1 mouse cellular context compared by ENCODE assay signal in the genomic region with DNA sequence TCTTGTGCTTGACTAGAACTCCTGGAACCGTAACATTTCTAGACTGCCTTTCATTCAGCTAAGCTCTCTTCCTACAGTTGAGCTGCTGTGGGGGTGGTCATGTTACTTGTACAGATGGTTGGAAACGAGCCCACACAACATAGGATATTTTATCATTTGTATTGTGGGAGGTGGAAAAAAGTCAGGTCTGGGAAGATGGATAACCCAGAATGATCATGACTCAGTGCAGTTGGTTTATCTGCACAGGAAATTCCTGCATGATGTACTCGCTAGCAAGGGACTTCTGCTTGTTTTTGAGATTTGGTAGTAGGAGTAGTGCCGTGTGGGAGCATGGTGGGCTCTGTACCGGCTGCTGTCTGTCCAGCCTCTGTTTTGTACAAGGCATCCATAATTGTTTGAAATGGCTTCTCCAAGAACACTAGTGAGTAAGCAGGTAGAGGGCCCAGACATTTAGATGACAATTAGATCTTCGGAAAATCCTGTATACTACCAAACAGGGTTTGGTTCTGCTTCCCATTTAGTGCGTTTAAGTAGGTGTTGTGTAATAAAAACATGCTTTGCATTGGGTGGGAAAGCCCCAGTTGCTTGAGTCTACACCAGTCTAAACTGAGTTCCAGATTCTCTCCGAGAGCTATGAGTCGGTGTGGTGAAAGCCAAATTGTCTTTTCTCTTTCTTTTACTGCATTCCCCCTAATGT.
TF ChIP-seq lines count a peak whose summit lies in the region.

No protein-coding gene starts in this region.

TF ChIP-seq in MEL, 35 proteins besides CTCF, POLR2A, EP300 and RAD21 (continued from another document):
- TF ChIP-seq POLR2AphosphoS5 (IDR thresholded peaks at IDR 0.05; ENCODE audit: borderline replicate concordance, low read depth, low read length) (no peak), SMC3 (IDR thresholded peaks at IDR 0.05; ENCODE audit: low read depth, low read length) (no peak), SIN3A (IDR thresholded peaks at IDR 0.05; ENCODE audit: low read length) (peak; percentile 89), MXI1 (IDR thresholded peaks at IDR 0.05; ENCODE audit: low read depth, low read length) (no peak; the same call in 1 of the 2 replicates), USF2 (IDR thresholded peaks at IDR 0.05; ENCODE audit: borderline replicate concordance in 1 of 2, insufficient read depth in 1 of 2, low read depth in 1 of 2, low read length in 2 of 2) (no peak), MAFK (IDR thresholded peaks at IDR 0.05; ENCODE audit: borderline replicate concordance, low read depth, low read length) (no peak; the same call in 1 of the 2 replicates), HCFC1 (IDR thresholded peaks at IDR 0.05; ENCODE audit: low read depth, low read length) (no peak), ZMIZ1 (IDR thresholded peaks at IDR 0.05; ENCODE audit: low read depth, low read length) (no peak), NRF1 (IDR thresholded peaks at IDR 0.05; ENCODE audit: insufficient read depth, low read depth, low read length, poor library complexity, severe bottlenecking) (no peak), JUND (IDR thresholded peaks at IDR 0.05; ENCODE audit: low read depth, low read length) (peak; percentile 86; the same call in 1 of the 2 replicates), ETS1 (IDR thresholded peaks at IDR 0.05; ENCODE audit: low read depth, low read length) (peak; percentile 98), USF1 (IDR thresholded peaks at IDR 0.05; ENCODE audit: low read depth, low read length) (no peak), MEF2A (IDR thresholded peaks at IDR 0.05; ENCODE audit: extremely low read depth, insufficient replicate concordance, low read depth, low read length, poor library complexity, severe bottlenecking) (0 out of 2 replicates have a peak, but pooled peaks have one; percentile 17), ZNF384 (IDR thresholded peaks at IDR 0.05; ENCODE audit: low read depth, low read length) (peak; percentile 73), RCOR1 (IDR thresholded peaks at IDR 0.05; ENCODE audit: low read depth, low read length) (peak; percentile 86), MAX (IDR thresholded peaks at IDR 0.05; ENCODE audit: low read length) (no peak), MYC (IDR thresholded peaks at IDR 0.05; ENCODE audit: low read depth, low read length) (0 out of 2 replicates have a peak, but pooled peaks have one; percentile 71), POLR2AphosphoS2 (IDR thresholded peaks at IDR 0.05; ENCODE audit: low read length) (0 out of 2 replicates have a peak, but pooled peaks have one; percentile 40), ELF1 (IDR thresholded peaks at IDR 0.05; ENCODE audit: low read depth, low read length) (no peak), TAL1 (IDR thresholded peaks at IDR 0.05; ENCODE audit: low read length) (peak; percentile 87), ZC3H11A (IDR thresholded peaks at IDR 0.05; ENCODE audit: low read depth, low read length) (no peak), UBTF (IDR thresholded peaks at IDR 0.05; ENCODE audit: borderline replicate concordance, insufficient read depth, low read depth, low read length) (no peak)
